Mouse (Mus musculus): Measurements from ENCODE around the gene Snx9.

GRCm38 (mm10) chr17:5830382-5830781 is 10.7 kb upstream of the Snx9 start:
- TF ChIP-seq POLR2A (IDR thresholded peaks at IDR 0.05; ENCODE audit: low read depth, low read length) (no peak), CTCF (IDR thresholded peaks at IDR 0.05; ENCODE audit: extremely low read depth, insufficient read length, insufficient replicate concordance, low read depth, low read length) (no peak)
